Mouse (Mus musculus): ENCODE results near the gene Mpz.

Mpz gene

GRCm38 (mm10) chr1:171149974-171150760, at the start of gene Mpz, which contains the start of gene Sdhc:
Gene Mpz (plus strand): TSS chr1:171150711.
Gene Sdhc (minus strand): TSS chr1:171150603.
- DNase-seq: peak; percentile 98

GRCm38 (mm10) chr1:171101033-171101432, 49.5 kb upstream of the Mpz start:
- DNase-seq: no peak

GRCm38 (mm10) chr1:171101733-171102546, 48.6 kb upstream of the Mpz start:
- DNase-seq: peak; percentile 86

DNA sequence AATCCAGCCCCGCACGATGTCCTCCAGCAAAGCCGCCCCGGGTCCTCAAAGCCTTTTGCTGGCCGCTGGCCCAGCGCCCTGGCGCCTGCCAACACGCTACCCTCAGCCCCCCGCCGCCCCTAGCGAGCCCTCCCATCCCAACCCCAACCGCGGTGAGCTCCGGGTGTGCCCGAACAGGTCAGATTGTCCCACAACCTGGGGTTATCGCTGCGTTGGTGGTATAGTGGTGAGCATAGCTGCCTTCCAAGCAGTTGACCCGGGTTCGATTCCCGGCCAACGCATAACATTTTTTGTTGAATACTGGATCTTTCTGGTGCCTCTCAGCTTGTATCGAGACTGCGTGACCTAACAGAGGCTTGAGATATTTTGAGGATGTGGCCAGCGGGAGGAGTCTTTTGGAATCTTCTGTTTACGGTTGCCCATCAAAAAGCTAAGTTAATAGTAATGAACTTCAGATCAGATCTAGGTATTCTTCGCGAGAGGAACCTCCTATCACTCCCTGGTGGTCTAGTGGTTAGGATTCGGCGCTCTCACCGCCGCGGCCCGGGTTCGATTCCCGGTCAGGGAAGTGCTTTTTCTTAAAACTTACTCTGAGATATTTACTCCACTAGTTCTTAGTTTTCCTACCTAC, 47.8 kb upstream of the Mpz start:
- peak; percentile 91 for DNase-seq

DNA sequence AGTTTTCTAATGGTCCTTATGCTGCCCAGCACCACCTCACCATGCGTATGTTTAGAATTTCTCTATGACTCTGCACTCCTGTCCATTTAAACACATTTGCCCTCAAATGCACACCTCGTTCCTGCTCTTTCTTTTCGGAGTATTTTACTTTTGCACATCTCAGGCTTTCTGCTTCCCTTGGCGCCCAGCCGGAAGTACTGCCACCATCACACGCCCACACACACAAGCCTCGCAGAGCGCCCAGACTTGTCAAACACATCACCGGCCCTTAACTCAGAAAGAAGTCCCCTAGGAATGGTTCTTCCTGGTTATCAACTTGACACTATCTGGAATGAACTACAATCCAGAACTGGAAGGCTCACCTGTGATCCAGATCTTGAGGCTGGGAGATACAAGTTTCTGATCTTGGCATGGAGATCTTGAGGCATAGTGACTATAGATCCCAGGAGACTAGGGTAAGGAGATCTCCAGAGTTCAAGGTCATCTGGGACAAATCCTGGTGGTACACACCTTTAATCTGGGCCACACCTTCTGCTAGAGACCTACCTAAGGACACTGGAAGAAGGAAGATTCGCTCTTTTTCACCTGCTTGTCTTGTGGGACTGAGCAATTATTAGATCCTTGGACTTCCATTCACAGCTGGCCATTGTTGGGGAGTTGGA, 47.2 kb upstream of the Mpz start:
- DNase-seq: no peak

- DNase-seq: no peak
Measured at GRCm38 (mm10) chr1:171105226-171105625, 45.3 kb upstream of the Mpz start.

DNA sequence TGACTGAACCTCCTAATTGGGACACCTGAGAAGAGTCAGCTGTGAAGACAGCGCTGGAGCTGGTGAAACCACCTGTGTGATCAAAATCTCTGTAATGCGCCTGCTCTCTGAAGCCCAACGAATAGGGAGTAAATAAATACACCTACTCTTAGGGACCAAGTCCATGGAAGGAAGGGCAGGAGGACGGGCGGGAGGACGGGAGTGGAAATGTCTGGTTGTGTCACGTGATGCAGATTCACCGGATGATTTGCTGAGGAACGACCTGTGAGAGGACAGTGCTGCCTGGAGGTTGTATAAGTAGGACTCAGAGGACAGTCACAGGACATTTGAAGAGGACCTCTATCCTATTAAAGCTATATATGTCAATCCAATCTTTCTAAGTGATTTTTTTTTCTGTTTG, 40.9 kb upstream of the Mpz start:
- peak; percentile 47 for DNase-seq

DNA sequence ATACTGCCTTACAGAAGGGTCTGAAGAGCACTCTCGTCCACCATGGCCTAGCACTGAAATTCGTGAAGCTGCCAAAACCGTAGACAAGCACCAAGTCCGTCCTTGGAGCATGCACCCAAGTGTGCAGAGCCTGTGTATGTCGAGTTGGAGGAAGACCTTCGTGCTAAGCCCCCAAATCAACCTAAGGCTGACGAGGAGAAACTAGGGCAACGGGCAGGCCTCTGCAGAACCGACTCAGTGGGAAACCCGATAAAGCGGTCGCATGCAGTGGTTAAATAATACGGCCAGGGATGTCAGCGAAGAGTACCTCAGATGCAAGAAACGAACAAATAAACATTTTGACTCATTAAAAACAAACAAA, 39.9 kb upstream of the Mpz start:
- no peak for DNase-seq

GRCm38 (mm10) chr1:171111020-171111780, 39.3 kb upstream of the Mpz start:
- peak; percentile 97 for DNase-seq

- DNase-seq: peak; percentile 70
Measured at GRCm38 (mm10) chr1:171111781-171112575, 38.5 kb upstream of the Mpz start.

- no peak for DNase-seq
Measured at GRCm38 (mm10) chr1:171112986-171113385, 37.5 kb upstream of the Mpz start.

DNA sequence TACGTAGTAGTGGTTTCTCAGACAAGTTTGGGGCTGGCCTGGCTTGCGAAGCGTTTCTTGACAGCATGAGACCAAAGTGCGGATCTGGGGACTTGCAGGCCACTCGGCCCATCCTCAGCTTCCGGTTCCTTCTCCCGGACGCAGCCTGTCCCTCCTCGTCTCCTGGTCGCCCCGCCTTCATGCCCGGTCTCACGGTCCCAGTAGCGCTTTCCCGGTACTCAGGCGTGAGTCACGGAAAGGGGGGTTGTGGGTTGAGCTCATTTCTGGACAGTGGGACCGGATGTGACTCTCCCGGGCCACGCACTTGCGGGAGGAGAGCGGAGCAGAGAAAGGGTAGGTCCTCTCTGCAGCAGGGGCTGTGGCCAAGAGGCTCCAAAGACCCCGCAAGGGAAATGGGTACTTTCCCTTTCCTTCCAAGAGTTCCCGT, 36.6 kb upstream of the Mpz start, which contains the start of gene Cfap126:
Gene Cfap126 (plus strand): TSS at position 46 of the 427 bp plus-strand sequence.
- peak; percentile 93 for DNase-seq

DNA sequence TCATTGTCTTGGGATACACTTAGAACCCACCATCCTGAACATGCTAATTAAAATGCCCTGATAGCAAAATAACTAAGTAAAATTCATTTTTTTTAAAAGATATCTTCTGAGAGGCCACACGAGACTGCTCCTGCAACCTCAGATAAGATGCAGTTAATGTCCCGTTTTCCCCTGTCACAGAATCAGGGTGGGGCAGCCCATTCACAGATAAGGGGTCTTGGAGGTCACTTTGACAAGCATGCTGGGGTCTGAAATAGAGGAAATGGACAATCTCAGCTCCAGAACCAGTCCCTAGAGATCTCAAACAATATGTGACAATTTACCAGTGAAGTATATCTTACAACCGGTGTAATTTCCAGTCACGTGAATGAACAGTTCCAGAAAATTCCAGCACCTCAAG, 34.2 kb upstream of the Mpz start:
- DNase-seq: no peak

DNA sequence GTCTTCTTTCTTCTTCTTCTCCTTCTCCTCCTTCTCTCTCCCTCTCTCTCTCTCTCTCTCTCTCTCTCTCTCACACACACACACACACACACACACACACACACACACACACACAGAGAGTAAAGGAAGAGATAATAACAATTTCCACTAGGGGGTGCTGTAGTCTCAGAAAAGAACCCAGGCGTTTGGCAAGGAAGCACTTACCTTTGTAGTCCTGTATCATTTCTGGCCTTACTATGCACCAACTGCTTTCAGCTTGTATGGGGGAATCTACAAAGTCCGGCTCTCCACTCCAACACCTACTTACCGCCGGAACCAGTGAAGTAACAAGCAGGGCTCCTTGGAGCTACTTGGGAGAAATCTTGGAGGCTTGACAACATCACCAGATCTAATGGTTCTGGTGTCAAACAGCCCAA, 32.2 kb upstream of the Mpz start:
- peak; percentile 88 for DNase-seq

- no peak for DNase-seq
Measured at GRCm38 (mm10) chr1:171118996-171119395, 31.5 kb upstream of the Mpz start.

- DNase-seq: no peak
Measured at GRCm38 (mm10) chr1:171119405-171119804, 31.1 kb upstream of the Mpz start.

GRCm38 (mm10) chr1:171120893-171121292, 29.6 kb upstream of the Mpz start:
- DNase-seq: no peak

DNA sequence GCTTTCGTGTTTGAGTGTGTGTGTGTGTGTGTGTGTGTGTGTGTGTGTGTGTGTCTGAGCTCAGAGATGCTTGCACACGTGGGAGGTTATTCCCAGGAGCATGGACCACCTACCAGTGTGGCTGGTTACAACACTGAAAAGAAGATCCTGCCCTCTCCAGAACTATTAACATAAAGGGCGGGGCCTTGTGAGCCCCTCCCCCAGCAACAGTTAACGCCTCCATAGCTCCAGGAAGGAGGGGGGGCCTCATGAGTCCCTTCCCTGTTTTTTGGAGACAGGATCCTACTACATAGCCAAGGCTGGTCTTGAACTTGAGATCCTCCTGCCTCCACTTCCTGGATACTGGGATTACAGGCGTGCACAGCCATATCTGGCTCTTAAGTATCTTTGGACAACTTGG, 28.7 kb upstream of the Mpz start:
- no peak for DNase-seq

DNA sequence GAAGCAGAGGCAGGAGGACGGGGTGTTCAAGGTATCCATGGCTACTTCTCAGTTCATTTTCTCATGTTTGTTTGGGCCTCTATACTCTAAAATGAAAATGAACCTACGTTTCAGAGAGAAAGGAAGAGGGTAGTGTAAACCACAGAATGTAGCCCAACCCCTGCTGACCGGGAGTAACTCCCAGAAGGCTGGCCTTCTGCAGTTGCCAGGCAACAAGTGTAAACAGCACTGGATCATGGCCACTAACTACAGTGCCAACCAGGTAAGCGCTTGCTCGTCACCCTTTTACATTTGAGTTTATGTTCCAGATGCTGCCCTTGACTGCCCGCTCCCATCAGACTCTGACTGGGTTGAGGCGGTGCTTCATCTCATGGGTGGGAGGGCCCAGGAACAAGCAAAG, 27.6 kb upstream of the Mpz start:
- peak; percentile 70 for DNase-seq

DNA sequence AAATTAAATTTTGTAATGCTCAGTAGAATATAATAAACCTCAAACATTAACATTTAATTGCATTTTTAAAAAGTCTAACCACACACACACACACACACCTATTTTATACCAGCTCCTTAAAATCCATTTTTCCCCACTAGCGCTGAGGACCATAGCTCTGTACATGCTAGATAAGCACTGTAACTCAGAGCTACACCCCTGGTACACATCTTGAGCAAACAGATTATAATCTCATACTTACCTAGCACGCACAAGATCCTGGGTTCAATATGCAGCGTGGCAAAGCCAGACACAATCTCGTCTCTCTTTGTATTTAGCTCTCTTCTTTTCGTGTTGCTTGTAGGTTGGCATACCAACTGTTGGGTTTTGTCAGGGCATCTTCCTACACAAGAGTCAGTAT, 26.1 kb upstream of the Mpz start:
- no peak for DNase-seq

DNA sequence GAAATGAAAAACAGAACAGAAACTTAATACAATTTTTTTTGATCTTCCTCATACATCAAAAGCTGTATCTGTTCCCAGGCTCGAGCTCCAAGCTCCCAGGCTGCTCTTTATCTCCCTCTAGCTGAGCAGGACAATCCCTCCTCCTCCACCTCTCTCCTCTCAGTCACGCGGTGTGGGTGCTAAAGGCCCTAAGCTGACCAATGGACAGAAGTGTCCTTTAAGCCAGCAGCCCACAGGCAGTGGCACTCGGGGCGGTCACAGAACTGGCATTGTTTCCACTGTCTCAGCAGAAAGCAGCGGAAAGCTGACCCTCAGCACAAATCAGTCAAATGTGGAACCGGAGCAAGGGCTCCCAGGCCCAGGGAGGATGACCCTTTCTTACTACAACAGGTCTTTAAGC, 21.3 kb upstream of the Mpz start:
- peak; percentile 92 for DNase-seq
